Mouse (Mus musculus) stomach, postnatal 0 days (tissue): ENCODE data around the gene Kcnj10.

Experiments
- CTCF ChIP-seq: IDR thresholded peaks from 2 replicates; pipeline ENCODE4 v1.5.1; 2016; ENCODE audit warnings: antibody characterized with exemption, low read depth, mild to moderate bottlenecking, moderate library complexity
- EP300 ChIP-seq: optimal IDR thresholded peaks from 2 replicates; pipeline ENCODE3; 2016; ENCODE audit warnings: antibody characterized with exemption

GRCm38 (mm10) chr1:172331422-172331947 is 9.5 kb upstream of the Kcnj10 start:
- TF ChIP-seq CTCF (no peak), EP300 (no peak)
